Mouse (Mus musculus): ENCODE measurements around the gene Pepd. TPM values are rescaled to one million over a fixed set of nuclear protein-coding genes. Genes with fewer than 3 reads are reported as not detected.

Pepd gene
- polyA plus RNA-seq, 1 experiment from 2014 or later: 128 TPM

DNA sequence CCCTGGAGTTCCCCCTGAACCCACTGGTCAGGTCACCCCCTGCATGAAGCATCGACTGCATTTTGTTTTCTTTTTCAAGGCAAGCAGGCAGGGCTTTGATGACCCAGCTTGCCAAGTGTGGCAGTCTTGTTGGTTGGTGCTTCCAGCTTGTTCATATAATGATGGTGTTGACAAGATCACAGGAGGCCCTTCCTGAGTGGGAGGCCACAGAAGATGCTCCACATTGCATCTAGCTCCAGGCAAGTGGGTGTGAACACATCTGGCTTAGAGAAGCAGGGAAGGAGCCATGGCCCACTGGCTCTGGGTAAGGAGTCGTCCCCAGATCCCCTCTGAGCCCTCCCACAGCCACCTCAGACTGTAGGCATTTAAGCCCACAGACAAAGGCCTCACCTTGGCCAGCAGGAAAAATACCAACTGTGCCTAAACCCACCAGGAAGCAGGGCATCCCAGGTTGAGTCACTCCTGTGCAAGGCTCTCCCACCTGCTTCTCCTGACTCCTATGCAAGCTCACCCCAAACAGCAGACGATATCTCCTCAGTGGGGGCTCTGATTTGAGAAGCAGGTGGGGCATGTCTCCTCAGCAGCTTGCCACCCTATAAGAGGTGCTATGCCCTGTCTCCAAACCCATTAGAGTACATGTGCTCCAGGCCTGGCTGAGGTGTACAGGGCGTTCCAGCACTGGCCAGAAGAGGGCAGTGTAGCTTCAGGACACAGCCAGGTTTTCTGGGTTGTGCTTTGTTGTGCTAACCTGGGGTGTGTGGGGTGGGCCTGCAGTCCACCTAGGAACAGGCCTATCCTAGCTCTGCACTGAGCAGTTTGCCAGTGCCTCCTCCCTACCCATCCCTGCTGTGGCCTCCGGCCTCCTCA lies 113.5 kb downstream of the Pepd start:
- no peaks in the 10 kb centered on the region for H3K27me3 ChIP-seq
- no peak for TF ChIP-seq CTCF (IDR thresholded peaks at IDR 0.05)
- ChIA-PET POLR2A (interaction anchor here (2.0 kb wide), 1 partner anchor 145 kb away, joined by 11 read pairs; no protein-coding TSS in a partner anchor), CTCF (interaction anchor here (0.8 to 5.4 kb wide), 14 partner anchors 9 to 151 kb away, joined by 3 to 61 read pairs (median 4); partner anchors contain the start of gene Cebpa)
- no peak for DNase-seq (ENCODE audit: low read depth, low spot score)
- in situ Hi-C loops (cut with MboI; ENCODE audit: low pct_unique_long_range_greater_than_20kb): loop anchor here (10.0 kb wide), 1 partner anchor 239 kb away; no protein-coding TSS in a partner anchor
- peak; percentile 33 for ATAC-seq

GRCm38 (mm10) chr7:35026276-35026630 lies 114.1 kb downstream of the Pepd start:
- DNase-seq (ENCODE audit: low read depth, low spot score): no peak
- CTCF ChIA-PET: interaction anchor here (0.8 to 5.4 kb wide), 16 partner anchors 9 to 151 kb away, joined by 3 to 61 read pairs (median 3); partner anchors contain the start of gene Cebpa
- H3K27me3 ChIP-seq: no peaks in the 10 kb centered on the region
- ATAC-seq: no peak
- no peak for TF ChIP-seq CTCF (IDR thresholded peaks at IDR 0.05)
- POLR2A ChIA-PET: interaction anchor here (2.0 kb wide), 1 partner anchor 145 kb away, joined by 11 read pairs; no protein-coding TSS in a partner anchor
- in situ Hi-C loops (cut with MboI; ENCODE audit: low pct_unique_long_range_greater_than_20kb): loop anchor here (10.0 kb wide), 1 partner anchor 239 kb away; no protein-coding TSS in a partner anchor

DNA sequence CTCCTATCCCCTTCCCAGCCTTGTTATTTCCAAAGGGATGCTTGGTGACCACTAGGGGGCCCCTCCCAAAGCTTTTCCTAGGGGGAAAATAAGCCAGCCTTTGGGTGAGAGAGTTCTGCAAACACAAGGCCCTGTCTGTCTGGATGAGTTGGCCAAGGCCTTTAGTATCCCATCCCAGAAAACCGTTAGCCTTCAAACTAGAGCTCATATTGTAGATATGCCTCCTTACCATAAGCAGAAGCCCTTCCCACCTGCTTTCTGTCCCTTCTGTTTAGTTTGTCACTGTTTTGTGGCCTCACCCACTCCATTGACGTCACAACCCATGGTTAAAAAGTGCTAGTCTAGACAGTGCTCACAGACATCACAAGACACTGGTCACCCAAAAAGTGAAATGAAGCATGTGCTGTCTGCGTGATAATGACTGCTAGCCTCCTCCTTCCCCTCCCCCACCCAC lies 114.7 kb downstream of the Pepd start:
- no peak for TF ChIP-seq CTCF (IDR thresholded peaks at IDR 0.05)
- ChIA-PET CTCF (interaction anchor here (0.7 to 5.4 kb wide), 14 partner anchors 9 to 150 kb away, joined by 3 to 61 read pairs (median 3); partner anchors contain the start of gene Cebpa), POLR2A (interaction anchor here (0.6 to 2.0 kb wide), 3 partner anchors 92 to 144 kb away, joined by 3 to 11 read pairs (median 4); partner anchors contain the start of gene Cebpa)
- H3K27me3 ChIP-seq: no peaks in the 10 kb centered on the region
- ATAC-seq (no peak), DNase-seq (ENCODE audit: low read depth, low spot score) (no peak)
- in situ Hi-C loops (cut with MboI; ENCODE audit: low pct_unique_long_range_greater_than_20kb): loop anchor here (10.0 kb wide), 1 partner anchor 238 kb away; no protein-coding TSS in a partner anchor

DNA sequence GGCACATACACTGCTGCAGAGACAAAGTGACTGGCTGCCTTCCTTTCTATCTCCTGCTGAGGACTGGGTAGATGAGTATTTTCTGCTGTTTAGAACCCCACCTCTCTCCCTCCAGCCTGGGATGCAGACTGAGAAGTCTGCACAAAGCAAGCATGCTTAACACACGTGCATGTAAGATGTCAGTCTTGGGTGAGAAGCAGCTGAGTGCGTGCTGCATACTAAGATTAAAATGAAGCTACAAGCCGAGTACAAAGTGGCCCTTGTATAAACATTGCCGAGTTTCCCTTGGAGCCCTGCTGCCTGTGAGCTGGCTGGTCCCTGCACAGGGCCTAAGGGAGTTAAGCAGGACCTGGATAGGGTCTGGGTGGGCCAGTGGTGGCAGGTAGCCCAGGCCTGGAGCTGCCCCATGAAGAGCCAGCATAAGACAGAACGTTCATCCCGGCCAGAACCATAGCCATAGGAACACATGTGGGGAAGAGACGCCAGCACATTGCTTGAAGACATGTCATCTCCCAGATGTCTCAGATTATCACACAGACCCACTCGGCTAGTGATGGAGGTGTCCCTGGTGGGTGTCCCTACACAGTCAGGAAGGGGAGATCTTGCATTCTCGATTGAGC lies 115.7 kb downstream of the Pepd start:
- in situ Hi-C loops (cut with MboI; ENCODE audit: low pct_unique_long_range_greater_than_20kb): loop anchor here (10.0 kb wide), 1 partner anchor 237 kb away; no protein-coding TSS in a partner anchor
- POLR2A ChIA-PET: interaction anchor here (0.6 to 1.7 kb wide), 3 partner anchors 15 to 202 kb away, joined by 4 to 5 read pairs (median 4); no protein-coding TSS in a partner anchor
- no peak for ATAC-seq
- no peaks in the 10 kb centered on the region for H3K27me3 ChIP-seq
- no peak for DNase-seq (ENCODE audit: low read depth, low spot score)
- CTCF ChIA-PET: interaction anchor here (1.0 to 5.4 kb wide), 7 partner anchors 23 to 179 kb away, joined by 3 to 61 read pairs (median 5); no protein-coding TSS in a partner anchor
- TF ChIP-seq CTCF (IDR thresholded peaks at IDR 0.05): no peak

DNA sequence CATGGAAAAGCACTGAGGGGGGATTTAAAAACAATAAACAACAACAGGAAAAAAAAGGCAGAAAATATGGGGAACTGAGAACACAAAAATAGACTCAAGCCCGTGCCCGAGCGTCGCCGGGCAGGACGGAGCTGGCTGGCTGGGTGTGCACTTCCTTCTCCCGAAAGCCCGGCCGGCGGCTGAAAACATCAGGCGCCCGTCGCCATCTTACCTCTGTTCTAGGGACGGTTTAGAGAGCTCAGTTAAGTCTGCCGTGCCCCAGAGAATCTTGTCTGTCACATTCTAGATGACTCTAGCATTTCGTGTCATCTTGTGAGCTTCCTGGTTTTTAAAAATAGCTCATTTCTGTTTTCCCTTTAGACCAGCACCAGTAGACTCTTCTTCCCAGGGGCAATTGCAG lies 116.4 kb downstream of the Pepd start:
- ATAC-seq (no peak), DNase-seq (ENCODE audit: low read depth, low spot score) (no peak)
- in situ Hi-C loops (cut with MboI; ENCODE audit: low pct_unique_long_range_greater_than_20kb): loop anchor here (10.0 kb wide), 1 partner anchor 236 kb away; no protein-coding TSS in a partner anchor
- H3K27me3 ChIP-seq: no peaks in the 10 kb centered on the region
- POLR2A ChIA-PET: interaction anchor here (1.7 kb wide), 1 partner anchor 14 kb away, joined by 5 read pairs; no protein-coding TSS in a partner anchor
- CTCF ChIA-PET: interaction anchor here (1.0 to 5.4 kb wide), 5 partner anchors 22 to 179 kb away, joined by 3 to 61 read pairs (median 5); no protein-coding TSS in a partner anchor
- TF ChIP-seq CTCF (IDR thresholded peaks at IDR 0.05): no peak

DNA sequence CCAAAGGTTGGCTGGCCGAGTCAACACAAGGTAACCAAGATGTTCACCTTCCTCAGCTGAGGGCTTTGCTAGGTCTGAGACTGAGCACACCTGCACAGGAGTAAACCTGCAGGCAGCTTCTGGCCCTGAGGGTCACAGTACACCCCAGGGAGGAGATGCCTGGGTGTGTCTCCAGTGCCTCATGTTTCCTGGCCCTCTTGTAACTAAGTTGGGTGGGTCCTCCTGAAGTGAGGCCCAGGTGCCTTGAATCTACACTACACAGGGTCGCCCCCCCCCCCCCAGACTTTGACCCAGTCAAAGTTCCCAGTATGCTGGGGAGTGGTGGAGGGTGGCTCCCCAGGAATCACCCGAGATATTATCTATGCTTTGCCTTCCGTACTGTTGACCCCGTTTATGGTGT lies 117.0 kb downstream of the Pepd start:
- ATAC-seq (no peak), DNase-seq (ENCODE audit: low read depth, low spot score) (no peak)
- in situ Hi-C loops (cut with MboI; ENCODE audit: low pct_unique_long_range_greater_than_20kb): loop anchor here (10.0 kb wide), 1 partner anchor 236 kb away; no protein-coding TSS in a partner anchor
- ChIA-PET POLR2A (interaction anchor here (0.7 to 1.7 kb wide), 2 partner anchors 14 to 40 kb away, joined by 5 to 7 read pairs; no protein-coding TSS in a partner anchor), CTCF (interaction anchor here (1.0 to 5.4 kb wide), 4 partner anchors 22 to 180 kb away, joined by 3 to 61 read pairs (median 4); no protein-coding TSS in a partner anchor)
- no peak for TF ChIP-seq CTCF (IDR thresholded peaks at IDR 0.05)
- no peaks in the 10 kb centered on the region for H3K27me3 ChIP-seq

- ATAC-seq: peak; percentile 74
- TF ChIP-seq CTCF (IDR thresholded peaks at IDR 0.05): no peak
- H3K27me3 ChIP-seq: no peaks in the 10 kb centered on the region
- CTCF ChIA-PET: interaction anchor here (5.4 kb wide), 1 partner anchor 142 kb away, joined by 61 read pairs; no protein-coding TSS in a partner anchor
- DNase-seq (ENCODE audit: low read depth, low spot score): no peak
- POLR2A ChIA-PET: interaction anchor here (0.7 to 1.7 kb wide), 2 partner anchors 13 to 40 kb away, joined by 5 to 7 read pairs; no protein-coding TSS in a partner anchor
- in situ Hi-C loops (cut with MboI; ENCODE audit: low pct_unique_long_range_greater_than_20kb): loop anchor here (10.0 kb wide), 1 partner anchor 235 kb away; no protein-coding TSS in a partner anchor
Observed at GRCm38 (mm10) chr7:35029648-35030047, 117.5 kb downstream of the Pepd start.

GRCm38 (mm10) chr7:35030567-35030966 lies 118.4 kb downstream of the Pepd start:
- DNase-seq (ENCODE audit: low read depth, low spot score): no peak
- ChIA-PET POLR2A (no interaction called here), CTCF (interaction anchor here (1.0 to 1.2 kb wide), 2 partner anchors 140 to 141 kb away, joined by 3 to 4 read pairs; no protein-coding TSS in a partner anchor)
- ATAC-seq: no peak
- no peak for TF ChIP-seq CTCF (IDR thresholded peaks at IDR 0.05)
- in situ Hi-C loops (cut with MboI; ENCODE audit: low pct_unique_long_range_greater_than_20kb): no loop called here
- no peaks in the 10 kb centered on the region for H3K27me3 ChIP-seq

DNA sequence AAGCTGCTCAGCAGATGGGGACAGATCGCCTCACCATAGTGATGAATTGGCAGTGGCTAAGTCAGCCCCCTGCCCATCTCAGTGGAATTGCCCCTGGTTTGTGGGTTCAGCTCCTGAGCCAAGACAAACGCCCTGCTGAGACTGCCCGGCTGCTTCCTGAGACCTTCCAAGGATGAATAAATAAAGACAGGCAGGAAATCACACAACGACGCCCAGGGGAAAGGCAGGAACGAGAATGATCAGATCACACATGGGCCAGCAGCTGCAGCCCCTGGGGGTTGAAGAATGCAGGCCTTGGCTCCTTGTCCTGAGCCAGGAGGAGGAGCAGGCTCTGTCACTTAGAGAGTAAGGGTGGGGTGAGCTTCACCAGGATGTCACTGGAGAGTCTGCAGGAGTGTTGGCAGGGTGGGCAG lies 123.0 kb downstream of the Pepd start:
- peak; percentile 10 for ATAC-seq
- no peak for DNase-seq (ENCODE audit: low read depth, low spot score)
- TF ChIP-seq CTCF (IDR thresholded peaks at IDR 0.05): no peak
- H3K27me3 ChIP-seq: no peaks in the 10 kb centered on the region
- ChIA-PET POLR2A (interaction anchor here (1.4 kb wide), 1 partner anchor 10 kb away, joined by 3 read pairs; no protein-coding TSS in a partner anchor), CTCF (interaction anchor here (0.9 to 4.1 kb wide), 5 partner anchors 10 to 135 kb away, joined by 3 to 19 read pairs (median 3); no protein-coding TSS in a partner anchor)
- in situ Hi-C loops (cut with MboI; ENCODE audit: low pct_unique_long_range_greater_than_20kb): loop anchor here (5.0 kb wide), 1 partner anchor 137 kb away; no protein-coding TSS in a partner anchor
